Mouse (Mus musculus): ENCODE measurements around the gene Mixl1. TPM values are rescaled to one million over a fixed set of nuclear protein-coding genes. Genes with fewer than 3 reads are reported as not detected.

Gene Mixl1
- total and polyA plus RNA-seq, 2 experiments from 2014 or later: not detected

DNA sequence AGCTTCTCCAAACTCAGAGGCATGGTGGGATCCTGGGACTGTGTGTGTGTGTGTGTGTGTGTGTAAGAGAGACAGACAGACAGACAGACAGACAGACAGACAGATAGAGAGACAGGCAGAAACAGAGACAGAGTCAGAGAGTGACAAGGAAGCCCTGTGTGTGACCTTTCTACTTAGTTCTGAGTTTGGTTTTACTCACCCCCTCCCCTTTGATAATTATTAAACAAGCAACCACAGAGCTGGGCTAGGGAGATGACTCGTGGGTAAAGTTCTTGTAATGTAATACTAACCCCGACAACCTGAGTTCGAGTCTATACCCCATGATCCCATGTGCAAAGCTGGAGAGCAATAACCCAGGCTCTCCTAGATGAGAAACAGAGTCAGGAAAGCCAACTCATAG lies 11.0 kb upstream of the Mixl1 start:
- no peaks in the 10 kb centered on the region for H3K9me3 ChIP-seq (replicated peaks; ENCODE audit: control insufficient read depth, low read length)
- no peak overlapping the region for H3K4me2 ChIP-seq (ENCODE audit: low read depth, low read length)
- TF ChIP-seq EP300 (IDR thresholded peaks at IDR 0.05; ENCODE audit: low read depth): no peak
- TF ChIP-seq CTCF (IDR thresholded peaks at IDR 0.05; ENCODE audit: low read depth): no peak
- H3K27me3 ChIP-seq (ENCODE audit: control insufficient read depth, insufficient read depth, low read length): no peaks in the 10 kb centered on the region
- H3K36me3 ChIP-seq (replicated peaks; ENCODE audit: control insufficient read depth, insufficient read depth, low read length): no peaks in the 10 kb centered on the region
- DNase-seq (ENCODE audit: low spot score): no peak
- no peak overlapping the region for H3K4me3 ChIP-seq (ENCODE audit: low read depth, low read length)
- no peak for ATAC-seq (ENCODE audit: insufficient read depth, low read depth)
- H3K9ac ChIP-seq (replicated peaks; ENCODE audit: low read depth, low read length): no peak overlapping the region
- WGBS: 80% methylated on average over 3 of the region's 3 CpGs
- no peak overlapping the region for H3K27ac ChIP-seq (ENCODE audit: low read depth)
- H3K4me1 ChIP-seq (ENCODE audit: control insufficient read depth, insufficient read depth): no peaks in the 10 kb centered on the region

- no peak overlapping the region for H3K9ac ChIP-seq (replicated peaks; ENCODE audit: low read depth, low read length)
- no peaks in the 10 kb centered on the region for H3K4me1 ChIP-seq (ENCODE audit: control insufficient read depth, insufficient read depth)
- DNase-seq (ENCODE audit: low spot score) (no peak), ATAC-seq (ENCODE audit: insufficient read depth, low read depth) (no peak)
- no peak overlapping the region for H3K4me2 ChIP-seq (ENCODE audit: low read depth, low read length)
- H3K4me3 ChIP-seq (ENCODE audit: low read depth, low read length): no peak overlapping the region
- H3K36me3 ChIP-seq (replicated peaks; ENCODE audit: control insufficient read depth, insufficient read depth, low read length): no peaks in the 10 kb centered on the region
- no peak overlapping the region for H3K27ac ChIP-seq (ENCODE audit: low read depth)
- H3K9me3 ChIP-seq (replicated peaks; ENCODE audit: control insufficient read depth, low read length): no peaks in the 10 kb centered on the region
- no peak for TF ChIP-seq EP300 (IDR thresholded peaks at IDR 0.05; ENCODE audit: low read depth)
- TF ChIP-seq CTCF (IDR thresholded peaks at IDR 0.05; ENCODE audit: low read depth): no peak
- no peaks in the 10 kb centered on the region for H3K27me3 ChIP-seq (ENCODE audit: control insufficient read depth, insufficient read depth, low read length)
- 47% methylated on average over 3 of the region's 3 CpGs for WGBS
These were observed 10.5 kb upstream of the Mixl1 start for GRCm38 (mm10) chr1:180707368-180707767.

- peak overlapping the region; percentile 35 for H3K4me3 ChIP-seq (ENCODE audit: low read depth, low read length)
- ATAC-seq (ENCODE audit: insufficient read depth, low read depth): peak; percentile 47; the same call in 1 of the 2 replicates
- TF ChIP-seq CTCF (IDR thresholded peaks at IDR 0.05; ENCODE audit: low read depth) (no peak), EP300 (IDR thresholded peaks at IDR 0.05; ENCODE audit: low read depth) (no peak)
- H3K27me3 ChIP-seq (ENCODE audit: control insufficient read depth, insufficient read depth, low read length): no peaks in the 10 kb centered on the region
- H3K36me3 ChIP-seq (replicated peaks; ENCODE audit: control insufficient read depth, insufficient read depth, low read length): no peaks in the 10 kb centered on the region
- 25% methylated on average over 6 of the region's 6 CpGs for WGBS
- no peaks in the 10 kb centered on the region for H3K4me1 ChIP-seq (ENCODE audit: control insufficient read depth, insufficient read depth)
- H3K9me3 ChIP-seq (replicated peaks; ENCODE audit: control insufficient read depth, low read length): no peaks in the 10 kb centered on the region
- peak overlapping the region; percentile 57 for H3K4me2 ChIP-seq (ENCODE audit: low read depth, low read length)
- no peak overlapping the region for H3K9ac ChIP-seq (replicated peaks; ENCODE audit: low read depth, low read length)
- peak overlapping the region; percentile 36; the same call in 1 of the 2 replicates for H3K27ac ChIP-seq (ENCODE audit: low read depth)
- peak; percentile 38 for DNase-seq (ENCODE audit: low spot score)
These were observed 6.6 kb upstream of the Mixl1 start for GRCm38 (mm10) chr1:180703400-180703799.

- Histone ChIP-seq H3K27ac (ENCODE audit: low read depth) (no peak overlapping the region), H3K9ac (replicated peaks; ENCODE audit: low read depth, low read length) (no peak overlapping the region), H3K9me3 (replicated peaks; ENCODE audit: control insufficient read depth, low read length) (no peaks in the 10 kb centered on the region), H3K4me3 (ENCODE audit: low read depth, low read length) (no peak overlapping the region), H3K27me3 (ENCODE audit: control insufficient read depth, insufficient read depth, low read length) (peaks cover 39% of the 10 kb centered on the region), H3K4me1 (ENCODE audit: control insufficient read depth, insufficient read depth) (0 out of 2 replicates have a peak, but pooled peaks cover 7% of the 10 kb centered on the region), H3K4me2 (ENCODE audit: low read depth, low read length) (no peak overlapping the region), H3K36me3 (replicated peaks; ENCODE audit: control insufficient read depth, insufficient read depth, low read length) (no peaks in the 10 kb centered on the region)
- ATAC-seq (ENCODE audit: insufficient read depth, low read depth) (no peak), DNase-seq (ENCODE audit: low spot score) (no peak)
- 70% methylated on average over 5 of the region's 5 CpGs for WGBS
- TF ChIP-seq CTCF (IDR thresholded peaks at IDR 0.05; ENCODE audit: low read depth): no peak
- no peak for TF ChIP-seq EP300 (IDR thresholded peaks at IDR 0.05; ENCODE audit: low read depth)
These were observed 1.2 kb upstream of the Mixl1 start for GRCm38 (mm10) chr1:180698063-180698462.

DNA sequence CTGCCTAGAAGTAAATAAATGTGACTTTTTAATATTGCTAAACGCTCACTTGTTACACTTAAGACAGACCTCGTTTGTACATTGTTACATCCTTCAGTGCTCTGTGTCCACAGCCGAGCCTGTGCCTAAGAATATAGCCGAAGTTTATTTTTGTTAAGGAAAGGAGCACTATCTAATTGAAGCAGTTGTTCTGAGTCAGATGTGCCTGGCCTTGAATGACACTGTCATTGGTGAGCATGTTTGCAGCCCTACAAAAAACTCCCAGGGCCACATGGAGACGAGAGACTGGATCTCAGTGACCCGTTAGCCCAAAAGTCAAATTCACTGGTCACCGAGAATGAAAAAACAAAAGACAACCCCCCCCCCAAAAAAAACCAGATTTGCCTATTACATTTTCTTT lies 5.5 kb downstream of the Mixl1 start:
- Histone ChIP-seq H3K4me2 (ENCODE audit: low read depth, low read length) (no peak overlapping the region), H3K27me3 (ENCODE audit: control insufficient read depth, insufficient read depth, low read length) (peaks cover 19% of the 10 kb centered on the region), H3K4me3 (ENCODE audit: low read depth, low read length) (no peak overlapping the region), H3K9ac (replicated peaks; ENCODE audit: low read depth, low read length) (no peak overlapping the region), H3K9me3 (replicated peaks; ENCODE audit: control insufficient read depth, low read length) (no peaks in the 10 kb centered on the region), H3K27ac (ENCODE audit: low read depth) (no peak overlapping the region), H3K4me1 (ENCODE audit: control insufficient read depth, insufficient read depth) (no peaks in the 10 kb centered on the region), H3K36me3 (replicated peaks; ENCODE audit: control insufficient read depth, insufficient read depth, low read length) (peaks cover 46% of the 10 kb centered on the region)
- DNase-seq (ENCODE audit: low spot score) (no peak), ATAC-seq (ENCODE audit: insufficient read depth, low read depth) (no peak)
- WGBS: 80% methylated on average over 7 of the region's 7 CpGs
- no peak for TF ChIP-seq EP300 (IDR thresholded peaks at IDR 0.05; ENCODE audit: low read depth)
- no peak for TF ChIP-seq CTCF (IDR thresholded peaks at IDR 0.05; ENCODE audit: low read depth)

Other genes with a start within 250 kb of the Mixl1 start
- gene Stum, start 213.5 kb downstream of the Mixl1 start, total RNA-seq (2014; rRNA removed; ENCODE audit: low replicate concordance): 1.0 and 11.4 TPM in 2 replicates
- gene Stum, start 213.5 kb downstream of the Mixl1 start, polyA plus RNA-seq (2015; fragmentation: Nextera tagmentation; extraction: Ambion mirVana): 0.49 and 0.92 TPM in 2 replicates
- 49.1 and 63.0 TPM in 2 replicates for gene Parp1, start 128.1 kb downstream of the Mixl1 start, total RNA-seq (2014; rRNA removed; ENCODE audit: low replicate concordance)
- 41.3 and 45.4 TPM in 2 replicates for gene Parp1, start 128.1 kb downstream of the Mixl1 start, polyA plus RNA-seq (2015; fragmentation: Nextera tagmentation; extraction: Ambion mirVana)
- gene Lin9, start 55.9 kb downstream of the Mixl1 start, total RNA-seq (2014; rRNA removed; ENCODE audit: low replicate concordance): 12.3 and 17.7 TPM in 2 replicates
- 5.7 and 5.8 TPM in 2 replicates for gene Lin9, start 55.9 kb downstream of the Mixl1 start, polyA plus RNA-seq (2015; fragmentation: Nextera tagmentation; extraction: Ambion mirVana)
- gene Acbd3, start 29.0 kb upstream of the Mixl1 start, total RNA-seq (2014; rRNA removed; ENCODE audit: low replicate concordance): 21.7 and 26.4 TPM in 2 replicates
- gene Acbd3, start 29.0 kb upstream of the Mixl1 start, polyA plus RNA-seq (2015; fragmentation: Nextera tagmentation; extraction: Ambion mirVana): 13.2 and 13.5 TPM in 2 replicates
- 1,123 and 1,337 TPM in 2 replicates for gene H3f3a, start 116.9 kb upstream of the Mixl1 start, total RNA-seq (2014; rRNA removed; ENCODE audit: low replicate concordance)
- gene H3f3a, start 116.9 kb upstream of the Mixl1 start, polyA plus RNA-seq (2015; fragmentation: Nextera tagmentation; extraction: Ambion mirVana): 1,661 and 1,734 TPM in 2 replicates
- gene Sde2, start 154.1 kb upstream of the Mixl1 start, total RNA-seq (2014; rRNA removed; ENCODE audit: low replicate concordance): 9.8 and 16.9 TPM in 2 replicates
- 14.4 and 15.8 TPM in 2 replicates for gene Sde2, start 154.1 kb upstream of the Mixl1 start, polyA plus RNA-seq (2015; fragmentation: Nextera tagmentation; extraction: Ambion mirVana)
- gene Lefty2, start 196.1 kb upstream of the Mixl1 start, total RNA-seq (2014; rRNA removed; ENCODE audit: low replicate concordance): not detected in 2 replicates
- gene Lefty2, start 196.1 kb upstream of the Mixl1 start, polyA plus RNA-seq (2015; fragmentation: Nextera tagmentation; extraction: Ambion mirVana): 0.05 and 0.07 TPM in 2 replicates
- 33.0 and 36.4 TPM in 2 replicates for gene Pycr2, start 207.3 kb upstream of the Mixl1 start, total RNA-seq (2014; rRNA removed; ENCODE audit: low replicate concordance)
- 34.1 and 35.5 TPM in 2 replicates for gene Pycr2, start 207.3 kb upstream of the Mixl1 start, polyA plus RNA-seq (2015; fragmentation: Nextera tagmentation; extraction: Ambion mirVana)
- gene Lefty1, start 238.0 kb upstream of the Mixl1 start, total RNA-seq (2014; rRNA removed; ENCODE audit: low replicate concordance): 1.2 and 1.3 TPM in 2 replicates
- gene Lefty1, start 238.0 kb upstream of the Mixl1 start, polyA plus RNA-seq (2015; fragmentation: Nextera tagmentation; extraction: Ambion mirVana): 1.6 and 1.7 TPM in 2 replicates
- 17.2 and 30.5 TPM in 2 replicates for gene Tmem63a, start 245.3 kb upstream of the Mixl1 start, total RNA-seq (2014; rRNA removed; ENCODE audit: low replicate concordance)
- gene Tmem63a, start 245.3 kb upstream of the Mixl1 start, polyA plus RNA-seq (2015; fragmentation: Nextera tagmentation; extraction: Ambion mirVana): 8.5 and 9.6 TPM in 2 replicates